Mouse (Mus musculus) thymus, adult 2 months (tissue): ENCODE results near the gene Bcor.

Experiments used
- CTCF ChIP-seq: fragments of 200-500 bp; IDR thresholded peaks from 2 replicates; pipeline ENCODE4 v1.5.1; 2012; ENCODE audit warnings: mild to moderate bottlenecking, control low read depth, low read length, moderate library complexity, borderline replicate concordance; ENCODE audit not compliant: control insufficient read depth, poor library complexity, insufficient read depth; ENCODE audit errors: extremely low read depth
- POLR2A ChIP-seq: fragments of 200-500 bp; IDR thresholded peaks from 2 replicates; pipeline ENCODE4 v1.6.1; 2012; ENCODE audit warnings: mild to moderate bottlenecking, low read length, control low read depth, moderate library complexity; ENCODE audit not compliant: control insufficient read depth, poor library complexity, insufficient read depth; ENCODE audit errors: extremely low read depth

DNA sequence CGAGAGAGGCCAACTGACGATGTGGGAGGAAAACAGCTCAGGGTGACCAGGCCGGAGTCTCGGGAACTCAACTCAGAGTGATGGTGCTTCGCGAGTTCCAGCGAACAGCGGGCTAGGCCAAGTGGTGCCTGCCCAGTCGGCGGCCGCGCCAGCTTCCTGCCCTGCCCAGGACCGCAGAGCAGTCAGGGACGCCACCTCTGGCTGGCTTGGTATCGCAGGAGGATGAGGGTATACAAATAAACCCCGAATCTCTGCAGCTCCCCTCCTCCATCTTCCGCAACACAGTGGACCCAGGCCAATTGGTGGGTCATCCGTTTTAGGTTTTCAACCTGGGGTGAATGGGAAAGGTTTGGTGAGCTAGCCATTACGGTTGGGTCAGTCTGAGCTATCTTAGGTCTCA lies 25.6 kb downstream of the Bcor start:
- TF ChIP-seq POLR2A: no peak
- no peak for TF ChIP-seq CTCF
